Mouse (Mus musculus) liver, embryonic 12.5 days (tissue): ENCODE measurements around the gene Mtm1. TPM values are rescaled to one million over a fixed set of nuclear protein-coding genes. Genes with fewer than 3 reads are reported as not detected.

ENCODE experiments used
- ATAC-seq: fragments of 200-750 bp; cut with Nextera tagmentation; 2 replicates; pipeline ENCODE4 v1.8.0; 2017; ENCODE audit warnings: moderate number of reproducible peaks, mild to moderate bottlenecking, moderate library complexity
- H3K27ac ChIP-seq: fragments of 300-500 bp; sonication (generic); 2 replicates; pipeline ENCODE4 v1.5.1; 2016; ENCODE audit warnings: mild to moderate bottlenecking
- H3K27me3 ChIP-seq: fragments of 300-500 bp; sonication (generic); replicated peaks from 2 replicates; pipeline ENCODE4 v1.6.1; 2016; ENCODE audit warnings: mild to moderate bottlenecking, moderate library complexity
- H3K36me3 ChIP-seq: fragments of 300-500 bp; sonication (generic); 2 replicates; pipeline ENCODE4 v1.6.1; 2016; ENCODE audit warnings: mild to moderate bottlenecking, moderate library complexity
- H3K4me1 ChIP-seq: fragments of 300-500 bp; sonication (generic); 2 replicates; pipeline ENCODE4 v1.6.1; 2016
- H3K4me2 ChIP-seq: fragments of 300-500 bp; sonication (generic); 2 replicates; pipeline ENCODE4 v1.6.1; 2016; ENCODE audit warnings: mild to moderate bottlenecking, moderate library complexity
- H3K4me3 ChIP-seq: fragments of 300-500 bp; sonication (generic); 2 replicates; pipeline ENCODE4 v1.5.1; 2016; ENCODE audit warnings: mild to moderate bottlenecking, moderate library complexity
- H3K9ac ChIP-seq: fragments of 300-500 bp; sonication (generic); 2 replicates; pipeline ENCODE4 v1.6.1; 2016; ENCODE audit warnings: mild to moderate bottlenecking, moderate library complexity
- H3K9me3 ChIP-seq: fragments of 300-500 bp; sonication (generic); replicated peaks from 2 replicates; pipeline ENCODE4 v1.6.1; 2016; ENCODE audit warnings: mild to moderate bottlenecking, moderate library complexity
- WGBS: fragments of 180-500 bp; shearing (Covaris S2); methylation state at CpG from one replicate; pipeline ENCODE4 v1.1.7; 2016; ENCODE audit not compliant: insufficient replicate concordance; 5-methylcytosine and 5-hydroxymethylcytosine counted together
- polyA plus RNA-seq: library from polyadenylated mRNA; unstranded; fragments of >200 nt; fragmentation: Nextera tagmentation; extraction: Ambion mirVana; gene quantifications from 2 replicates; pipeline ENCODE4 v1.2.1, GENCODE M21; 2016

The Mtm1 gene
- polyA plus RNA-seq, 1 experiment from 2014 or later: 3.7 TPM

DNA sequence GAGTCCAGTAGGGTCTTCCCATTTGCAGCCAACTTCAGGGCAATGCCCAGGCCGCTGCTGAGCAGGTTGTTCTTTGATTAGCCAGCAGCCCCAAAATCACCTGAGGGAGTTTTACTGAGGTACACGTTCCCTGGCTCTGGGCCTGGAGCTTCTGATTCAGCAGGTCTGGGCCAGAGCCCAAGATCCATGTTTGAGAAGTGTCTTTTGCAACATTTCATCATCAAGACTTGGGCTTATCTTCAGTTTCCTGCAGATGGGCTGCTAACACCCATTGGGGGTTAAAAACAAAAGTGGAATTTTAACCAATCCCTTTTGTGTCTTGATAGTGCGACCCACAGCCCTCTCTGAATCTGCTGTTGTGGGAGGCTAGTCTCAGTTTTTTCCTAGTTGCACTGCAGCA, 10.3 kb downstream of the Mtm1 start:
- Histone ChIP-seq H3K27ac (no peak overlapping the region), H3K4me3 (no peak overlapping the region), H3K9ac (no peak overlapping the region), H3K27me3 (no peaks in the 10 kb centered on the region), H3K9me3 (no peaks in the 10 kb centered on the region), H3K36me3 (no peaks in the 10 kb centered on the region), H3K4me1 (peaks cover 11% of the 10 kb centered on the region), H3K4me2 (no peak overlapping the region)
- WGBS: 47% methylated on average over 3 of the region's 3 CpGs
- ATAC-seq: no peak

DNA sequence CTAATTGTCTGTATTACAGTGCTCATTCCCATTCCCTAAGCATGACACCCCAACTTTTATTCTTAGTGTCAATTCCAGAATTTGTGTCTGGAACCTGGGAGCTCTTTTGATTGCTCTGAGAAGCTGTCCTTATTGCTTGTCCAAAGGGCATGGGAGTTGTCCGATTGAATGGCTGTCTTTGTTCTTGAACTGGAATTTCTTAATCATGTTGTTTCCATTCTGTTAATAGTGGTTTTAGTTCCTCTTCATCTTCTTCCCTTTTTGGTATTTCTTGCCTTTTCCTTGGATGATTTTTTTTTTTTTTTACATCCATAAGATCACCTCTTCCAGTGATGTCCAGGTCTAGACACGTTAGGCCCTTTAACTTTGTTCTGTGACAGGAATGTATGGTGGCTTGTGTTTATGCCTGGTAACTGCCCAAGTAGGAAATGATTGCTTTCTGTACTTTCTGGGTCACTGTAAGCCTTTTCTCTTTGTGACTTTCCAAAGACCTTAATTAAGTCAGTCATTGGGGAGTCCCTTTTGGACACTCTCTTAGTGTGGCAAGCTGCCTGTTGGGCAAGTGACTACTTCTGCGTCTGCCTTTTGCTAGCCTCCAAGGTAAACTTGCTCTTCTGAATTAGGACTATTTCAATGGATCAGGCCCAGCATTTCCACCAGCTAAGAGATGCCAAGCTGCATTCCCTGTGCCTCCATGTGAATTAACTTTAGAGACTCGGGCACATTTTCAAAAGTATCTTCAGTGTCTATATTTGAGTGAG, 12.3 kb downstream of the Mtm1 start:
- Histone ChIP-seq H3K4me3 (no peak overlapping the region), H3K27me3 (no peaks in the 10 kb centered on the region), H3K4me2 (no peak overlapping the region), H3K27ac (no peak overlapping the region), H3K4me1 (no peaks in the 10 kb centered on the region), H3K9me3 (no peaks in the 10 kb centered on the region), H3K36me3 (no peaks in the 10 kb centered on the region), H3K9ac (no peak overlapping the region)
- ATAC-seq: no peak
- WGBS: 71% methylated on average over 4 of the region's 4 CpGs

DNA sequence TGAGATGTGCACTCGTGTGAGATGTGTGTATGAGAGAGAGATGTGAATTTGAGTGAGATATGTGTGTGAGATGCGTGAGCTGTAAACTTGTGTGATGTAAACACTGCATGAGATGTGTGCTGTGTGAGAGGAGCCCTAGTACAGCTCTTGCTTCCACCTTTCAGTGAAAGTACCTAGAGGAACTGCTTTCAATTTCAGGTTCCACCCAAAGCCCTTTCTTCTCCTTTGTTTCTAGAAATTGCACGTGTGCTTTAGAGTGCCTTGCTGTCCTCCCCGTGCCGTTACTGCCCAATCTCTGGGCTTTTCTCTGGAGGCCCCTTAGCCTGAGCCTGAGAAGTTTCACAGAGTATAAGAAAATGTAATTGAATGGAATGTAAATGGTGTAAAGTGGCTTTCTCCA, 16.3 kb downstream of the Mtm1 start:
- no peak overlapping the region for H3K27ac ChIP-seq
- no peak for ATAC-seq
- H3K4me2 ChIP-seq: no peak overlapping the region
- H3K4me3 ChIP-seq: no peak overlapping the region
- H3K9me3 ChIP-seq: no peaks in the 10 kb centered on the region
- H3K36me3 ChIP-seq: no peaks in the 10 kb centered on the region
- no peaks in the 10 kb centered on the region for H3K4me1 ChIP-seq
- 52% methylated on average over 5 of the region's 5 CpGs for WGBS
- no peak overlapping the region for H3K9ac ChIP-seq
- no peaks in the 10 kb centered on the region for H3K27me3 ChIP-seq

DNA sequence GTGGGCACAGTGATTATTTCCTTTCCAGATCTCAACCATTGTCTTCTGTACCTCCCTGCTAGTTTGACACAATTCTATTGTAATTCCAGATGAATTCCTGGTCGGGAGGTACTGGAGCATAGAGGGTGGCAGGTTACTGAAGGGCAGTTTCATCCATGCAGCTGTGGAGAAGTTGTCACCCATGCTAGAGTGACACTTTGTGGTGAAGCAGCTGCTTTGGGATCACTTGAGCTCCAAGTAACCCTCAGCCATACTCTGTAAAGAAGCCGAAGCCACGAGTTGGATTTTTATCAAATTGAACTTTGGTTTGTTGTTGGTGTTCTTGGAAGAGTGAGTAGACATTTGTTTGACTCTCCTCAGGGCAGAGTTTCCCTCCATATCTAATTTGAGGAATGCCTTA, 17.6 kb downstream of the Mtm1 start:
- Histone ChIP-seq H3K9ac (no peak overlapping the region), H3K4me3 (no peak overlapping the region), H3K36me3 (no peaks in the 10 kb centered on the region), H3K9me3 (no peaks in the 10 kb centered on the region), H3K4me2 (no peak overlapping the region), H3K27ac (no peak overlapping the region), H3K4me1 (no peaks in the 10 kb centered on the region), H3K27me3 (no peaks in the 10 kb centered on the region)
- WGBS: 47% methylated on average over 3 of the region's 3 CpGs
- no peak for ATAC-seq

DNA sequence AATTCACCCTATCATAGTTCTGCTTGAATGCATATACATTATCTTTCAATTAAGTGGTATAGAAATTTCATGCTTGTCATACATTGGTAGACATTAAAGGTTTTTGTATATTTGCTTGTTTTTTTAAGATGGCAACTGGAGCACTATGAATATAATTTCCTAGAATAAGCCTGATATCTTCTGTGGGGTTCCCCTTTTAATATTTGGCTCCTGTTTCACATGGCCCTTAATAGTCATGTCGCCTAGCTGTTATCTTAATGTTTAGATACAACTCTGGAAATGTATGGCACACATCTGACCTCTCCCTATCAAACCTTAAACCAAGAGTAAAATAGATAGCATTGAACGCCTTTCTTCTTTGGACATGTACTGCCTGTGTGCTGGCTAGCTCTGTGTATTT, 20.3 kb downstream of the Mtm1 start:
- Histone ChIP-seq H3K4me1 (no peaks in the 10 kb centered on the region), H3K4me3 (no peak overlapping the region), H3K27ac (no peak overlapping the region), H3K36me3 (no peaks in the 10 kb centered on the region), H3K9me3 (no peaks in the 10 kb centered on the region), H3K27me3 (no peaks in the 10 kb centered on the region), H3K9ac (no peak overlapping the region), H3K4me2 (no peak overlapping the region)
- 51% methylated on average over 2 of the region's 2 CpGs for WGBS
- no peak for ATAC-seq

DNA sequence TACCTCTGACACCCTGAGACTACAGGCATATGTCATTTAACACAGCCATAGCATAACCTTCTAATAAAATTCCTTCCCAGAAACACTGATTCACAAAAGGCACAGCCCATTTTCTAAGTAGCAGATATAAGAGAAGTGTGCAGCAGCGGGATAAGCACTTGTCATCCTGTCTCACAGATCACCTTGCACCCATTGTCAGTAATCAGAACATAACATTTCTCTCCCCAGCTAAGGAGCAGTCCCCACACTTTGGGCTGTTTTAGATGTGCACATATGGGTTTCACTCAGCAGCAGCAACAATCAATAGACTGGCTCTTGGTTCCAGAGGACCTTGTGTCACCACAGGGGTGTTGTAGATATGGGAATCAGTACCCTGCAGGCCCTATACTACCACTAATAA, 45.9 kb downstream of the Mtm1 start:
- H3K4me1 ChIP-seq: no peaks in the 10 kb centered on the region
- peak; percentile 81 for ATAC-seq
- no peaks in the 10 kb centered on the region for H3K36me3 ChIP-seq
- no peak overlapping the region for H3K27ac ChIP-seq
- no peak overlapping the region for H3K4me2 ChIP-seq
- 71% methylated on average over 1 of the region's 1 CpGs for WGBS
- no peaks in the 10 kb centered on the region for H3K9me3 ChIP-seq
- no peak overlapping the region for H3K4me3 ChIP-seq
- H3K9ac ChIP-seq: no peak overlapping the region
- H3K27me3 ChIP-seq: no peaks in the 10 kb centered on the region

DNA sequence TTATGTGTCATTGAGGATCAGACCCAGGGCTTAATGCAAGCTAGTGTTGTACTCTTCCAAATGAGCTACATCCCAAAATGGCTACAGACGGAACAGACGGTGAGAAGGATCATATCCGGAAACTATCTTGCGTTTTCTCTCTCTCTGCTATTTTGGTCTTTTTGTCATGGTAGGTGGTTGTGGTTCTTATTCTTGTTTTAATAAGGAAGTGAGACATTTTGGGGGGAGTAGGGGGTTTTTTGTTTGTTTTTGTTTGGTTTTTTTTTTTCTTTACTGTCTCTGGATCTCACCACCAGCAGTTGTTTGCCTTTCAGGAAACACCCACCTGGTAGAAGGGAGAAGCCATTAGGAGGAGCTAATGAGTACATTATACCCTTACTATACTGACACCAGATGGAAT, 50.3 kb downstream of the Mtm1 start:
- no peak for ATAC-seq
- H3K9me3 ChIP-seq: no peaks in the 10 kb centered on the region
- H3K4me3 ChIP-seq: no peak overlapping the region
- 89% methylated on average over 4 of the region's 4 CpGs for WGBS
- H3K36me3 ChIP-seq: no peaks in the 10 kb centered on the region
- no peak overlapping the region for H3K4me2 ChIP-seq
- no peak overlapping the region for H3K27ac ChIP-seq
- H3K27me3 ChIP-seq: no peaks in the 10 kb centered on the region
- H3K9ac ChIP-seq: no peak overlapping the region
- no peaks in the 10 kb centered on the region for H3K4me1 ChIP-seq

DNA sequence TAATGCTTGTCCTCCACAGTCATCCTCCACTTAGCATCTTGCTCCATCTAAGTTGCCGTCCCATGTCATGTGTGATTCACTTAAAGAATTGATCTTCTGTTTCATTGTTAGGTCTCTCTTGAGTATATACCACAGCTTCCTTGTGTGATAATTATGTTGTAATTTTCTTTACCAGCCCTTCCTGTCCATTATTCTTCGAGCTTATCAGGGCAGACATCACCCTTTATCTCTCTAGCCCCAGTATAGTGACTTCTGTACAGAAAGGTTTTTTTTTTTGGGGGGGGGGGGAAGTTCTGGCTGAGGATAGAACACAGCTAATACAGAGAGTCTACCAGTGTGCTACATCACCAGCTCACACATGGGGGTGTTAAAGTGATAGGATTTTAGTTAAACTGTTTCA, 53.7 kb downstream of the Mtm1 start:
- Histone ChIP-seq H3K4me1 (no peaks in the 10 kb centered on the region), H3K27ac (no peak overlapping the region), H3K4me3 (no peak overlapping the region), H3K9me3 (no peaks in the 10 kb centered on the region), H3K36me3 (no peaks in the 10 kb centered on the region), H3K9ac (no peak overlapping the region), H3K27me3 (no peaks in the 10 kb centered on the region), H3K4me2 (no peak overlapping the region)
- WGBS: 54% methylated on average over 2 of the region's 2 CpGs
- ATAC-seq: no peak

DNA sequence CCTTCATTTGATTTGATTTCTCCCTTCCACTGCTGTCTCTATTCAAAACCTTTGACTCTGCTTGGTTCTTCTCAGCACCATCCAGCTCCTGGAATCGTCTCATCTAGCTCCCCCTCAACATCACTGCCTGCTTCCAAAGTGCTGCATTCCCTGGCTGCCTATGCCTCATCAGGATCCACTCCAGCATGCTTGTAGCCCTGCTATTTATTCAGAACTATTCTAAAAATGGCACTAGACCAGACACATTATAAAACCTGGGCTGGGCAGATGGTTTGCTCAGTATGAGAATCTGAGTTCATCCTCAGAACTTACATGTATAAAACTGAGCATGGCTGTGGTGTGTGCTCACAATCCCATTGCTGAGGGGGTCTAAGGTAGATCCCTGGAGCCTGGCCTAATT, 58.4 kb downstream of the Mtm1 start:
- Histone ChIP-seq H3K9ac (no peak overlapping the region), H3K27ac (no peak overlapping the region), H3K9me3 (no peaks in the 10 kb centered on the region), H3K36me3 (no peaks in the 10 kb centered on the region), H3K4me3 (no peak overlapping the region), H3K4me1 (no peaks in the 10 kb centered on the region), H3K4me2 (no peak overlapping the region), H3K27me3 (no peaks in the 10 kb centered on the region)
- ATAC-seq: no peak
- whole genome bisulfite sequencing: 59% methylated on average over 1 of the region's 1 CpGs

DNA sequence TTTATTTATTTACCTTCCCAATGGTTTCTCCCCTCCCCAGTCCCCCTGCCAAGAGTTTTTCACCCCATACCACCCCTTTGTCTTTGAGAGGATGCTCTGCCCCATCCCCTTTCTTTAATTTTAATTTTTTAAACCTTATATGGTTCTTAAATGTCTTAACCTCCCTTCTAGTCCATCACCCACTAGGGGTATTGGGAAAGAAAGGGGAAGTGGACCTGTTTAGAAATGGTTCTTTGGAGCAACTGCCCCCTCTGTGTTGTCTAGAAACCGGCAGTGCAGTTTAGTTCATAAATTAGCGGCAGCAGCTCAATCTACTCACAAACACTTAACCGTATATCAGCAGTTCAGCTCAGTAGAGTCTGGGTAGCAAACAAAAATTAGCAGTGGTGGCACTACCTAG, 63.6 kb downstream of the Mtm1 start:
- no peaks in the 10 kb centered on the region for H3K9me3 ChIP-seq
- no peak overlapping the region for H3K4me3 ChIP-seq
- WGBS: 71% methylated on average over 3 of the region's 3 CpGs
- H3K27me3 ChIP-seq: no peaks in the 10 kb centered on the region
- H3K27ac ChIP-seq: no peak overlapping the region
- H3K4me1 ChIP-seq: no peaks in the 10 kb centered on the region
- H3K4me2 ChIP-seq: no peak overlapping the region
- H3K9ac ChIP-seq: no peak overlapping the region
- ATAC-seq: no peak
- no peaks in the 10 kb centered on the region for H3K36me3 ChIP-seq

DNA sequence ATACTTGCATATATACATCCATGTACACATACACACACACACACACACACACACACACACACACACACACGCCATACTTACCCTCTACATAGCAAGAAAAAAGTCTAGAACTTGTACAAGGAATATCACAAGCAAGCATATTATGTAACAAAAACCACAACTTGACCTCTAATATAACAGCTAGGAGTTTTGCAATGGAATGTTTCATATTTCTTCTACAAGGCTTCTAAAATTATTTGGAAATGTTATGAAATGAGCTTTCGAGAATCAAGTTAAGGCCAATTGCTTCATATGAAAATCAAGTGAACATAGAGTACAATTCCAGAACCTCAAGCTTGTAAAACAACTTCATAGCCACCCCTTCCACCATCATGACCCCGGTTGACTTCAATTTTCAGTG, 74.9 kb downstream of the Mtm1 start:
- no peak for ATAC-seq
- Histone ChIP-seq H3K27ac (no peak overlapping the region), H3K4me3 (no peak overlapping the region), H3K36me3 (no peaks in the 10 kb centered on the region), H3K27me3 (no peaks in the 10 kb centered on the region), H3K4me2 (no peak overlapping the region), H3K9me3 (no peaks in the 10 kb centered on the region), H3K9ac (no peak overlapping the region), H3K4me1 (no peaks in the 10 kb centered on the region)
- 73% methylated on average over 3 of the region's 3 CpGs for WGBS

DNA sequence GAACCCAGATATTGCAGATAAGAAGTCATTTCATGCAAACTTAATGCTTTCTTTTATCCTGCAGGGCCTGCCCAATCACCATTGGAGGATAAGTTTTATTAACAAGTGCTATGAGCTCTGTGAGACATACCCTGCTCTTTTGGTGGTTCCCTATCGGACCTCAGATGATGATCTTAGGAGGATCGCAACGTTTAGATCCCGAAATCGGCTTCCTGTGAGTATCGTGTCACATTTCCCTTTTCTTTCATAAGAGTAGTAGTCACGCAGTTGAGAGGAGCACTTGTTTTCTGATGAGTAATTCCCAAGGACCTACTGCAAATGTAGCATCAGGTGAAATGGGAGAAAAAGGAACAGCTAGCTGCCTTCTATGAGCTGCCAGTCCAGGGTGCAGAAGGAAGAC, 76.5 kb downstream of the Mtm1 start:
- H3K4me2 ChIP-seq: no peak overlapping the region
- H3K36me3 ChIP-seq: no peaks in the 10 kb centered on the region
- no peak overlapping the region for H3K4me3 ChIP-seq
- H3K27ac ChIP-seq: no peak overlapping the region
- ATAC-seq: no peak
- no peaks in the 10 kb centered on the region for H3K9me3 ChIP-seq
- no peak overlapping the region for H3K9ac ChIP-seq
- H3K4me1 ChIP-seq: no peaks in the 10 kb centered on the region
- WGBS: 85% methylated on average over 7 of the region's 7 CpGs
- no peaks in the 10 kb centered on the region for H3K27me3 ChIP-seq

DNA sequence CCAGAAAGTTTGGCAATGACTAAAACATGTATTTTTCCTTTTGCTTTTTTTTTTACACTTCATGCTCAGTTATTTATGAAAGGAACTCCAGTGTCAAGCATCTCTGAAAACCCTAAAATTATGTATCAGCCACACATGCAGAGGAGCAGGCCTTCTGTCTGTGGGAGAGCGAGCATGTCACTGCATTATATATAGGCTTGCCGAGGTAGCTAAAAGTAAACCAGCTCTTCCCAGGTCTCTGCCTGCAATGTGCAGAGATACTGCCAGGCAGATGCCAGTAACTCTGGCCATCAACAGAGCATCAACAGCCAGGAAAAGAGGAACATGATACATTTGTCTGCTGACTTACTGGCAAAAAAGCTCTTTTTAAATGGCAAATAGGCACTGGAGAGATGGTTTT, 83.6 kb downstream of the Mtm1 start:
- Histone ChIP-seq H3K36me3 (no peaks in the 10 kb centered on the region), H3K4me3 (no peak overlapping the region), H3K9me3 (no peaks in the 10 kb centered on the region), H3K9ac (no peak overlapping the region), H3K27ac (no peak overlapping the region), H3K27me3 (no peaks in the 10 kb centered on the region), H3K4me1 (no peaks in the 10 kb centered on the region), H3K4me2 (no peak overlapping the region)
- ATAC-seq: no peak
- 78% methylated on average over 2 of the region's 2 CpGs for WGBS
